ENCODE assay signal across 9 mouse cellular contexts in genomic region chr17:36958884-36959283, GRCm38 (mm10). TPM values are rescaled to one million over a fixed set of nuclear protein-coding genes. Genes with fewer than 3 reads are reported as not detected.
DNase-seq lines count a peak whose midpoint lies in the region; ATAC-seq and TF ChIP-seq lines count a peak whose summit lies in the region.
"Had no signal": no experiment of that assay in that cellular context is flagged by ENCODE, and none has a peak within 500 bp of the region (broad histone marks: within the 10 kb centered on the region; RNA-seq: fewer than 3 reads in every experiment).

No protein-coding gene starts in this region.

- no peak for DNase-seq in heart, adult 9 months (ENCODE audit: low spot score in 2 of 2)
- DNase-seq in MEL (ENCODE audit: low read depth, low spot score): no peak
- DNase-seq in forebrain, postnatal 0 days: no peak
- no peak for DNase-seq in liver, postnatal 0 days
- no peak for DNase-seq in gastrocnemius, postnatal 14 days
- no peak for DNase-seq in thymus, postnatal 0 days (ENCODE audit: low spot score)

- H3K4me2 ChIP-seq in heart, embryonic 15.5 days: peak overlapping the region; percentile 83
- peak overlapping the region; percentile 70 for H3K4me2 ChIP-seq in forebrain, postnatal 0 days (ENCODE audit: low read depth)
- peak overlapping the region; percentile 78 for H3K4me2 ChIP-seq in liver, postnatal 0 days (ENCODE audit: low read depth, low read length)

- peaks cover 14% of the 10 kb centered on the region for H3K4me1 ChIP-seq in heart, embryonic 15.5 days (replicated peaks)
- H3K4me1 ChIP-seq in MEL (ENCODE audit: control insufficient read depth in 1 of 2, insufficient read depth in 2 of 2, low read length in 2 of 2): no peaks in the 10 kb centered on the region; a peak in 1 of 4 replicates
- H3K4me1 ChIP-seq in forebrain, postnatal 0 days (ENCODE audit: insufficient read depth): peaks cover 10% of the 10 kb centered on the region
- H3K4me1 ChIP-seq in liver, postnatal 0 days (ENCODE audit: insufficient read depth): peaks cover 13% of the 10 kb centered on the region

- H3K4me3 ChIP-seq in heart, embryonic 15.5 days: peak overlapping the region; percentile 76
- peak overlapping the region; percentile 62 to 70 for H3K4me3 ChIP-seq in MEL (ENCODE audit: control insufficient read depth in 1 of 2, insufficient read depth in 1 of 2, low read depth in 2 of 2, low read length in 2 of 2)
- H3K4me3 ChIP-seq in forebrain, postnatal 0 days (ENCODE audit: low read depth, low read length): peak overlapping the region; percentile 68
- peak overlapping the region; percentile 59 for H3K4me3 ChIP-seq in liver, postnatal 0 days (ENCODE audit: low read depth, low read length)

- H3K9ac ChIP-seq in heart, embryonic 15.5 days: peak overlapping the region; percentile 69
- peak overlapping the region; percentile 54 for H3K9ac ChIP-seq in MEL (ENCODE audit: control insufficient read depth, low read depth, low read length, poor library complexity, severe bottlenecking)
- peak overlapping the region; percentile 50 for H3K9ac ChIP-seq in forebrain, postnatal 0 days
- H3K9ac ChIP-seq in liver, postnatal 0 days (replicated peaks): peak overlapping the region; percentile 68

- WGBS in heart, embryonic 15.5 days: 11% methylated on average over 12 of the region's 12 CpGs
- WGBS in forebrain, postnatal 0 days: 12% methylated on average over 12 of the region's 12 CpGs
- 16% methylated on average over 12 of the region's 12 CpGs for WGBS in liver, postnatal 0 days (ENCODE audit: insufficient replicate concordance)

- TF ChIP-seq POLR2A in MEL (IDR thresholded peaks at IDR 0.05; ENCODE audit: control insufficient read depth in 1 of 2, insufficient read depth in 1 of 2, low read depth in 1 of 2, low read length in 2 of 2, poor library complexity in 1 of 2): no peak

- no peak for ATAC-seq in heart, embryonic 15.5 days (replicated peaks; ENCODE audit: insufficient number of reproducible peaks, insufficient read depth, low FRiP score, low read depth)
- ATAC-seq in forebrain, postnatal 0 days: no peak
- no peak for ATAC-seq in liver, postnatal 0 days
- no peak for ATAC-seq in erythroid progenitor cell, adult 5-6 weeks (replicated peaks; ENCODE audit: low FRiP score, poor library complexity, severe bottlenecking)

- TF ChIP-seq CTCF in MEL (IDR thresholded peaks at IDR 0.05 in 2 of 3, conservative IDR thresholded peaks at IDR 0.05 in 1 of 3; ENCODE audit: control insufficient read depth in 1 of 3, insufficient read depth in 1 of 3, low read depth in 2 of 3, low read length in 3 of 3, poor library complexity in 1 of 3, severe bottlenecking in 1 of 3): no peak
- TF ChIP-seq CTCF in forebrain, postnatal 0 days (IDR thresholded peaks at IDR 0.05; ENCODE audit: low read depth): no peak
- TF ChIP-seq CTCF in liver, postnatal 0 days (IDR thresholded peaks at IDR 0.05; ENCODE audit: low read depth): no peak

- no peaks in the 10 kb centered on the region for H3K27me3 ChIP-seq in heart, embryonic 15.5 days
- no peaks in the 10 kb centered on the region; a peak in 1 of 4 replicates for H3K27me3 ChIP-seq in MEL (ENCODE audit: control insufficient read depth in 1 of 2, insufficient read depth in 2 of 2, low read length in 2 of 2)
- H3K27me3 ChIP-seq in forebrain, postnatal 0 days (ENCODE audit: insufficient read depth, low read length): no peaks in the 10 kb centered on the region
- H3K27me3 ChIP-seq in liver, postnatal 0 days (ENCODE audit: insufficient read depth, low read length): no peaks in the 10 kb centered on the region

- H3K9me3 ChIP-seq in heart, embryonic 15.5 days (replicated peaks): no peaks in the 10 kb centered on the region
- H3K9me3 ChIP-seq in MEL (replicated peaks; ENCODE audit: insufficient read depth, low read length): no peaks in the 10 kb centered on the region
- H3K9me3 ChIP-seq in forebrain, postnatal 0 days (ENCODE audit: low read length): no peaks in the 10 kb centered on the region
- no peaks in the 10 kb centered on the region for H3K9me3 ChIP-seq in liver, postnatal 0 days (ENCODE audit: low read length)

- intact Hi-C loops in gastrocnemius, postnatal 14 days (cut with DNase I; ENCODE audit: low total_unique reads): no loop called here

- no peaks in the 10 kb centered on the region for H3K79me2 ChIP-seq in MEL (ENCODE audit: control insufficient read depth, insufficient read depth, low read length, poor library complexity)

- TF ChIP-seq RAD21 in MEL (IDR thresholded peaks at IDR 0.05; ENCODE audit: low read depth, low read length): no peak

- peaks cover 16% of the 10 kb centered on the region for H3K36me3 ChIP-seq in heart, embryonic 15.5 days
- H3K36me3 ChIP-seq in MEL (ENCODE audit: control insufficient read depth in 1 of 2, insufficient read depth in 2 of 2, low read length in 2 of 2): no peaks in the 10 kb centered on the region
- H3K36me3 ChIP-seq in forebrain, postnatal 0 days (ENCODE audit: insufficient read depth): peaks cover 6% of the 10 kb centered on the region; the same call in 1 of the 2 replicates
- 0 out of 2 replicates have a peak, but pooled peaks cover 7% of the 10 kb centered on the region for H3K36me3 ChIP-seq in liver, postnatal 0 days (replicated peaks; ENCODE audit: insufficient read depth, low read length)

- no peak for TF ChIP-seq EP300 in MEL (IDR thresholded peaks at IDR 0.05; ENCODE audit: low read depth in 1 of 2, low read length in 2 of 2)
- TF ChIP-seq EP300 in liver, postnatal 0 days (IDR thresholded peaks at IDR 0.05; ENCODE audit: low read depth): no peak

- H3K27ac ChIP-seq in heart, embryonic 15.5 days: peak overlapping the region; percentile 87
- H3K27ac ChIP-seq in MEL (ENCODE audit: control insufficient read depth, low read depth, low read length): no peak overlapping the region
- H3K27ac ChIP-seq in forebrain, postnatal 0 days (ENCODE audit: low read depth, low read length): peak overlapping the region; percentile 69; the same call in 1 of the 2 replicates
- peak overlapping the region; percentile 76 for H3K27ac ChIP-seq in liver, postnatal 0 days (ENCODE audit: low read depth)

RNA-seq across cellular contexts. Expression of gene Znrd1as, which starts 0.5 kb away (rescaled TPM):
- 6.2 and 7.4 TPM in 2 replicates for polyA plus RNA-seq in heart, embryonic 15.5 days (2015; fragmentation: Nextera tagmentation; extraction: Ambion mirVana)
- 2.8 and 3.4 TPM in 2 replicates for total RNA-seq in MEL (2012; rRNA removed)
- 1 to 10 TPM in 1 of 2 experiments, not detected in 1; 1.8 TPM for polyA plus RNA-seq in MEL (2012; ENCODE audit: insufficient read depth in 1 of 2, insufficient read length in 2 of 2, low read depth in 1 of 2, low replicate concordance in 2 of 2, missing spikeins in 1 of 2)
- 2.0 and 3.4 TPM in 2 replicates for total RNA-seq in forebrain, postnatal 0 days (2014; rRNA removed)
- polyA plus RNA-seq in forebrain, postnatal 0 days (2015; fragmentation: Nextera tagmentation; extraction: Ambion mirVana): 2.6 and 3.7 TPM in 2 replicates
- 4.1 and 5.6 TPM in 2 replicates for polyA plus RNA-seq in liver, postnatal 0 days (2015; fragmentation: Nextera tagmentation; extraction: Ambion mirVana)
- 9.6 TPM in 1 of 2 replicates, not detected in the other for total RNA-seq in erythroid progenitor cell, adult 5-6 weeks (2015; ENCODE audit: low replicate concordance)
- 9.8 TPM in 1 of 2 replicates, not detected in the other for total RNA-seq in erythroid progenitor cell, adult 5-6 weeks (2017; ENCODE audit: low replicate concordance)
- 10 to 100 TPM in 1 of 2 experiments, 1 to 10 TPM in 1; 9.3 to 11.4 TPM for total RNA-seq in gastrocnemius, postnatal 14 days (2021)
- polyA plus RNA-seq in thymus, postnatal 0 days (2015; fragmentation: Nextera tagmentation; extraction: Ambion mirVana): 5.4 and 5.9 TPM in 2 replicates

RNA-seq across cellular contexts. Expression of gene Znrd1, which starts 0.5 kb away (rescaled TPM):
- 41.2 and 47.4 TPM in 2 replicates for polyA plus RNA-seq in heart, embryonic 15.5 days (2015; fragmentation: Nextera tagmentation; extraction: Ambion mirVana)
- 20.5 and 26.4 TPM in 2 replicates for total RNA-seq in MEL (2012; rRNA removed)
- 10 to 100 TPM in 1 of 2 experiments, not detected in 1; 38.2 TPM for polyA plus RNA-seq in MEL (2012; ENCODE audit: insufficient read depth in 1 of 2, insufficient read length in 2 of 2, low read depth in 1 of 2, low replicate concordance in 2 of 2, missing spikeins in 1 of 2)
- total RNA-seq in forebrain, postnatal 0 days (2014; rRNA removed): 28.6 and 35.0 TPM in 2 replicates
- 48.8 and 56.5 TPM in 2 replicates for polyA plus RNA-seq in forebrain, postnatal 0 days (2015; fragmentation: Nextera tagmentation; extraction: Ambion mirVana)
- 19.3 and 23.7 TPM in 2 replicates for polyA plus RNA-seq in liver, postnatal 0 days (2015; fragmentation: Nextera tagmentation; extraction: Ambion mirVana)
- total RNA-seq in erythroid progenitor cell, adult 5-6 weeks (2015; ENCODE audit: low replicate concordance): 6.7 and 32.4 TPM in 2 replicates
- total RNA-seq in erythroid progenitor cell, adult 5-6 weeks (2017; ENCODE audit: low replicate concordance): 4.4 TPM in 1 of 2 replicates, not detected in the other
- 10 to 100 TPM; 15.6 to 17.3 TPM for total RNA-seq in gastrocnemius, postnatal 14 days (2021)
- polyA plus RNA-seq in thymus, postnatal 0 days (2015; fragmentation: Nextera tagmentation; extraction: Ambion mirVana): 121 and 135 TPM in 2 replicates

RNA-seq across cellular contexts. Expression of gene Ppp1r11, which starts 7.3 kb away (rescaled TPM):
- 73.1 and 81.3 TPM in 2 replicates for polyA plus RNA-seq in heart, embryonic 15.5 days (2015; fragmentation: Nextera tagmentation; extraction: Ambion mirVana)
- 128 and 138 TPM in 2 replicates for total RNA-seq in MEL (2012; rRNA removed)
- polyA plus RNA-seq in MEL (2012; ENCODE audit: insufficient read depth in 1 of 2, insufficient read length in 2 of 2, low read depth in 1 of 2, low replicate concordance in 2 of 2, missing spikeins in 1 of 2): 100 to 1,000 TPM in 1 of 2 experiments, not detected in 1; 146 TPM
- total RNA-seq in forebrain, postnatal 0 days (2014; rRNA removed): 72.3 and 82.2 TPM in 2 replicates
- 157 and 183 TPM in 2 replicates for polyA plus RNA-seq in forebrain, postnatal 0 days (2015; fragmentation: Nextera tagmentation; extraction: Ambion mirVana)
- polyA plus RNA-seq in liver, postnatal 0 days (2015; fragmentation: Nextera tagmentation; extraction: Ambion mirVana): 39.9 and 41.7 TPM in 2 replicates
- 8.6 and 24.3 TPM in 2 replicates for total RNA-seq in erythroid progenitor cell, adult 5-6 weeks (2015; ENCODE audit: low replicate concordance)
- 2.2 and 10.8 TPM in 2 replicates for total RNA-seq in erythroid progenitor cell, adult 5-6 weeks (2017; ENCODE audit: low replicate concordance)
- 10 to 100 TPM; 63.5 to 67.7 TPM for total RNA-seq in gastrocnemius, postnatal 14 days (2021)
- 145 and 162 TPM in 2 replicates for polyA plus RNA-seq in thymus, postnatal 0 days (2015; fragmentation: Nextera tagmentation; extraction: Ambion mirVana)

RNA-seq across cellular contexts. Expression of gene Rnf39, which starts 16.2 kb away (rescaled TPM):
- 0.33 and 0.48 TPM in 2 replicates for polyA plus RNA-seq in heart, embryonic 15.5 days (2015; fragmentation: Nextera tagmentation; extraction: Ambion mirVana)
- not detected in 2 replicates for total RNA-seq in MEL (2012; rRNA removed)
- under 1 TPM in 1 of 2 experiments, not detected in 1; 0.18 TPM for polyA plus RNA-seq in MEL (2012; ENCODE audit: insufficient read depth in 1 of 2, insufficient read length in 2 of 2, low read depth in 1 of 2, low replicate concordance in 2 of 2, missing spikeins in 1 of 2)
- 1.8 and 2.5 TPM in 2 replicates for total RNA-seq in forebrain, postnatal 0 days (2014; rRNA removed)
- polyA plus RNA-seq in forebrain, postnatal 0 days (2015; fragmentation: Nextera tagmentation; extraction: Ambion mirVana): 1.1 and 2.4 TPM in 2 replicates
- 0.11 TPM in 1 of 2 replicates, not detected in the other for polyA plus RNA-seq in liver, postnatal 0 days (2015; fragmentation: Nextera tagmentation; extraction: Ambion mirVana)
- not detected in 2 replicates for total RNA-seq in erythroid progenitor cell, adult 5-6 weeks (2015; ENCODE audit: low replicate concordance)
- total RNA-seq in erythroid progenitor cell, adult 5-6 weeks (2017; ENCODE audit: low replicate concordance): not detected in 2 replicates
- not detected for total RNA-seq in gastrocnemius, postnatal 14 days (2021)
- polyA plus RNA-seq in thymus, postnatal 0 days (2015; fragmentation: Nextera tagmentation; extraction: Ambion mirVana): 0.42 and 0.45 TPM in 2 replicates

RNA-seq across cellular contexts. Expression of gene 2410137M14Rik, which starts 22.2 kb away (rescaled TPM):
- not detected in 2 replicates for polyA plus RNA-seq in heart, embryonic 15.5 days (2015; fragmentation: Nextera tagmentation; extraction: Ambion mirVana)
- not detected in 2 replicates for total RNA-seq in MEL (2012; rRNA removed)
- polyA plus RNA-seq in MEL (2012; ENCODE audit: insufficient read depth in 1 of 2, insufficient read length in 2 of 2, low read depth in 1 of 2, low replicate concordance in 2 of 2, missing spikeins in 1 of 2): not detected
- 0.38 TPM in 1 of 2 replicates, not detected in the other for total RNA-seq in forebrain, postnatal 0 days (2014; rRNA removed)
- polyA plus RNA-seq in forebrain, postnatal 0 days (2015; fragmentation: Nextera tagmentation; extraction: Ambion mirVana): 0.36 TPM in 1 of 2 replicates, not detected in the other
- not detected in 2 replicates for polyA plus RNA-seq in liver, postnatal 0 days (2015; fragmentation: Nextera tagmentation; extraction: Ambion mirVana)
- total RNA-seq in erythroid progenitor cell, adult 5-6 weeks (2015; ENCODE audit: low replicate concordance): not detected in 2 replicates
- not detected in 2 replicates for total RNA-seq in erythroid progenitor cell, adult 5-6 weeks (2017; ENCODE audit: low replicate concordance)
- under 1 TPM in 1 of 2 experiments, not detected in 1; 0.25 TPM for total RNA-seq in gastrocnemius, postnatal 14 days (2021)
- not detected in 2 replicates for polyA plus RNA-seq in thymus, postnatal 0 days (2015; fragmentation: Nextera tagmentation; extraction: Ambion mirVana)
- total RNA-seq: adrenal gland, postnatal 36 days had no signal
